Mouse (Mus musculus) heart, embryonic 10.5 days (tissue): Measurements from ENCODE around the gene Mx1. TPM values are rescaled to one million over a fixed set of nuclear protein-coding genes. Genes with fewer than 3 reads are reported as not detected.

Experiments
- DNase-seq: peaks from one replicate; pipeline ENCODE4 v3.0.0-alpha.2; 2017; ENCODE audit warnings: low spot score
- H3K27ac ChIP-seq: fragments of 300-500 bp; sonication (generic); 2 replicates; pipeline ENCODE4 v1.5.1; 2016; ENCODE audit warnings: mild to moderate bottlenecking
- H3K27me3 ChIP-seq: fragments of 300-500 bp; sonication (generic); 2 replicates; pipeline ENCODE4 v1.6.1; 2016; ENCODE audit warnings: mild to moderate bottlenecking; ENCODE audit not compliant: poor library complexity, insufficient read depth, severe bottlenecking
- H3K36me3 ChIP-seq: fragments of 300-500 bp; sonication (generic); 2 replicates; pipeline ENCODE4 v1.6.1; 2016; ENCODE audit warnings: mild to moderate bottlenecking, moderate library complexity
- H3K4me1 ChIP-seq: fragments of 300-500 bp; sonication (generic); 2 replicates; pipeline ENCODE4 v1.6.1; 2016; ENCODE audit warnings: mild to moderate bottlenecking
- H3K4me3 ChIP-seq: fragments of 300-500 bp; sonication (generic); 2 replicates; pipeline ENCODE4 v1.5.1; 2016; ENCODE audit warnings: mild to moderate bottlenecking, moderate library complexity
- H3K9me3 ChIP-seq: fragments of 300-500 bp; sonication (generic); 2 replicates; pipeline ENCODE4 v1.6.1; 2016; ENCODE audit warnings: mild to moderate bottlenecking, moderate library complexity
- WGBS: fragments of 180-500 bp; shearing (Covaris S2); methylation state at CpG from one replicate; pipeline ENCODE4 v1.1.7; 2016; 5-methylcytosine and 5-hydroxymethylcytosine counted together
- polyA plus RNA-seq: library from polyadenylated mRNA; unstranded; fragments of >200 nt; fragmentation: Nextera tagmentation; extraction: Ambion mirVana; gene quantifications from 2 replicates; pipeline ENCODE4 v1.2.1, GENCODE M21; 2016

Mx1 gene
- not detected in 2 replicates for polyA plus RNA-seq

DNA sequence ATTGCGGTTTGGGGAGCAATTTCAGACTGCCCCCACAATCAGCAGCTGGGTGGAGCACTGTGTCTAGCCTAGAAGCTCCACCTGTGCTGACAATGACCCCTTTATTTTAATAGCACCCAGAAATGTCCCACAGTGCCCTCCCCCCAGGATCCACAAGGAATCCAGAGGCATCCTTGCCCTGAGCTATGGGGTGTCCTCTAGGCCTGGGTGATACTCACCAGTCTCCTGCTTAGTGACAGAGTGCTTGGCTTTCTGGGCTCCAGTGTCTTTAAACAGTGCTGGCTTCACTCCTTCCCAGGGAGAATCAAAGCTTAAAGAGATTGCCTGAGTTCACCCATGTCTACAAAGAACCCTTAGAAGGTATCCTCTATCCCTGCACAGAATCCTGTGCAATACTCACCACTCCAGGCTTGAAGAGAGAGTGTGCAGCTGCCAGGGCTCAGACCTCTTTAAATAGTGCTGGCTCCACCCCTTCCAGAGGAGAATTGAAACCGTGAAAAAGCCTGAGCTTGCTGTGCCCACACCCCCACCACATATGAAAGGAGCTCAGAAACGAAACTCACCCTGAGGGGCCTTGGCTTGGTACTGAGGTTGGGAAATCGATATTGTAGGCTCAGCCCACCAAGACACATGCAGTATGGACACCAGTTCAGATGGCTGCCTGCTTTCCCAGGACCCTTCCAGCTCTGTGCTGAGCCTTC is at the start of gene Mx1:
Mx1 (minus strand) TSS at position 427 of the 701 bp plus-strand sequence.
- DNase-seq = no peak
- Histone ChIP-seq H3K27ac (no peak within 1 kb of the TSS), H3K4me1 (no peaks in the 10 kb centered on the region; the same call in 1 of the 2 replicates), H3K36me3 (no peaks in the 10 kb centered on the region), H3K4me3 (no peak within 1 kb of the TSS), H3K27me3 (no peaks in the 10 kb centered on the region), H3K9me3 (no peaks in the 10 kb centered on the region)
- 47% methylated on average over 4 of the region's 4 CpGs for WGBS

DNA sequence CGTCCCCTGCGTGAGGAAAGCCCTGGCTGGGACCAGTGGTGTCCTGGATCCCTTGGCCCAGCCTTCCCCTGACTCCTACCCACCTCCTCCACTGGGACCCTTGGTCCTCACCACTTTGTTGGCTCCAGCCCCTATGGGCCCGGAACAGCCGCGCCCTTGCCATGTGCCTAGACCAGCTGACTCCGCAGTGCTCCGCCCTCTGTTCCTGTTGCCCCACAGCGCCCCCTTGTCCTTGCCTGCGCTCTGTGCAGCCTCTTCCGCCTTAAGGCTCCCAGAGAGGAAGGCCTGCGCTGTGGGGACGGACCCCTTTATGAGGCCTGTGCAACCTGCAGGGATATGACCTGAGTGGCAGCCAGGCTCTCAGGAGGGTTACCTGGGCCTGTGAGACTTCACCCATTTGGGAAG is 49.6 kb upstream of the Mx1 start:
- 86% methylated on average over 12 of the region's 12 CpGs for WGBS

GRCm38 (mm10) chr16:97511495-97511894 is 48.8 kb upstream of the Mx1 start:
- Histone ChIP-seq H3K27me3 (no peaks in the 10 kb centered on the region), H3K4me3 (no peak overlapping the region), H3K36me3 (no peaks in the 10 kb centered on the region), H3K9me3 (no peaks in the 10 kb centered on the region), H3K4me1 (0 out of 2 replicates have a peak, but pooled peaks cover 8% of the 10 kb centered on the region), H3K27ac (no peak overlapping the region)
- DNase-seq = no peak

More for the DNA sequence above, 49.6 kb upstream of the Mx1 start:
- Histone ChIP-seq H3K36me3 (no peaks in the 10 kb centered on the region), H3K9me3 (no peaks in the 10 kb centered on the region), H3K27me3 (no peaks in the 10 kb centered on the region), H3K4me3 (no peak overlapping the region), H3K4me1 (0 out of 2 replicates have a peak, but pooled peaks cover 3% of the 10 kb centered on the region), H3K27ac (no peak overlapping the region)
- DNase-seq = no peak

DNA sequence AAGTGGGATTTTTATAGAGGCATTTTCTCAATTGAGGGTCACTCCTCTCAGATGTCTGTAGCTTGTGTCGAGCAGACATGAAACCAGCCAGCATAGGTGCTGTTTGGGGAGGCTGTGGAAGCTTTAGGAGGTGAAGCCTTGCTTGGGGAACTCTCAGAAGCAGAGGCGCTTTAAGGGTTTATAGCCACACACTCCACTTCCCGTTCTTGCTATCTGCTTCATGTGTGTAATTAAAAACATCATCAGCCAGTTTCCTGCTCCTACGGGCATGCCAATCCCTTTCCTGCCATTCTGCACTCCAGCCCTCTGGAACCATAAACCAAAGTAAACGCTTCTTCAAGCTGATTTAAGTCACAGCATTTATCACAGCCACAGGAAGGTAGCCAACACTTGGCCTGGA is 48.1 kb upstream of the Mx1 start:
- Histone ChIP-seq H3K9me3 (no peaks in the 10 kb centered on the region), H3K27me3 (no peaks in the 10 kb centered on the region), H3K4me3 (no peak overlapping the region), H3K4me1 (0 out of 2 replicates have a peak, but pooled peaks cover 8% of the 10 kb centered on the region), H3K27ac (no peak overlapping the region), H3K36me3 (no peaks in the 10 kb centered on the region)
- WGBS = 54% methylated on average over 5 of the region's 5 CpGs
- DNase-seq = no peak

DNA sequence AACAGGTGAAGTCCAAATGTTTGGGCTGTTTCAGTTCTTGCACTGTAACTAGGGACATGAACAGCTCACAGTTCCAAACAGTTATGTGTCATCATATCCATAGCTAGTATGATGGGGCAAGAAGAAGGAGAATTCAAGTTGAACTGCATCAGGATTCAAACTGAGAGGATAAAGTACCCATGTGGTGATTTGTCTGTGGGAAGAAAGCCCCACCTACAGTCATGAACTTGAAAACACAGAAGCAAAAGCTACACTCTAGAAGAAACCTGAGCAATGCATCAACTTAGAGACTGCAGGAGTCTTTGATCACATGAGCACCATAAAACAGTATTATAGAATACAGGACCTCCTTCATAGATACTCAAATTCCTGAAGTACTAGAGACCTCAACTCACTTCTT is 45.1 kb upstream of the Mx1 start:
- DNase-seq = no peak
- 0 out of 2 replicates have a peak, but pooled peaks cover 5% of the 10 kb centered on the region for H3K4me1 ChIP-seq
- H3K27me3 ChIP-seq = no peaks in the 10 kb centered on the region
- H3K36me3 ChIP-seq = no peaks in the 10 kb centered on the region
- no peaks in the 10 kb centered on the region for H3K9me3 ChIP-seq
- H3K4me3 ChIP-seq = no peak overlapping the region
- H3K27ac ChIP-seq = no peak overlapping the region

GRCm38 (mm10) chr16:97504793-97505192 is 42.1 kb upstream of the Mx1 start:
- no peak overlapping the region for H3K4me3 ChIP-seq
- H3K4me1 ChIP-seq = 0 out of 2 replicates have a peak, but pooled peaks cover 5% of the 10 kb centered on the region
- no peak overlapping the region for H3K27ac ChIP-seq
- WGBS = 79% methylated on average over 3 of the region's 3 CpGs
- no peak for DNase-seq
- H3K36me3 ChIP-seq = no peaks in the 10 kb centered on the region
- no peaks in the 10 kb centered on the region for H3K9me3 ChIP-seq
- H3K27me3 ChIP-seq = no peaks in the 10 kb centered on the region

- Histone ChIP-seq H3K36me3 (no peaks in the 10 kb centered on the region), H3K4me1 (0 out of 2 replicates have a peak, but pooled peaks cover 5% of the 10 kb centered on the region), H3K4me3 (no peak overlapping the region), H3K9me3 (no peaks in the 10 kb centered on the region), H3K27me3 (no peaks in the 10 kb centered on the region), H3K27ac (no peak overlapping the region)
- no peak for DNase-seq
- WGBS = 80% methylated on average over 3 of the region's 3 CpGs
These were observed 41.1 kb upstream of the Mx1 start for GRCm38 (mm10) chr16:97503849-97504248.

- WGBS = 80% methylated on average over 7 of the region's 7 CpGs
- no peaks in the 10 kb centered on the region for H3K36me3 ChIP-seq
- H3K4me3 ChIP-seq = no peak overlapping the region
- no peaks in the 10 kb centered on the region for H3K9me3 ChIP-seq
- DNase-seq = no peak
- H3K27me3 ChIP-seq = no peaks in the 10 kb centered on the region
- H3K4me1 ChIP-seq = no peaks in the 10 kb centered on the region
- H3K27ac ChIP-seq = no peak overlapping the region
These were observed 38.2 kb upstream of the Mx1 start for GRCm38 (mm10) chr16:97500901-97501300.

DNA sequence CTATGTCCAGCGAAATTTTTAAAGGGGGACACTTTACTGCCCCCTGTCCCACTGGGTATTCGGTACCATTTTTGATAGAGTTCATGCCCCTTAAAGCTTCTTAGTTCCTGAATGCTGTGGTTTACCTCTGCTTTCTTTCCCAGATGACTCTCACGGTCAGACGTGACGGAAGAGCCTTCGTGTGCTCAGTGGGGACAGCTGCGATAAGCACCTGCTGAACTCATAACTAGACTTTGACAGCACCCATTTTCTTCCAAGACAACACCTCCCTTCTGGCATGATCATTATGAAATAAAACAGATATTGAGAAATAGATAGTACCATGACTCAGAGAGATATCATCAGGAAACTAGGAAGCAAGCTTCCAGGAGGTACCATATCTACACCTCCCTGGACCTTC is 36.7 kb upstream of the Mx1 start:
- Histone ChIP-seq H3K27me3 (no peaks in the 10 kb centered on the region), H3K4me3 (no peak overlapping the region), H3K27ac (no peak overlapping the region), H3K9me3 (no peaks in the 10 kb centered on the region), H3K36me3 (no peaks in the 10 kb centered on the region), H3K4me1 (no peaks in the 10 kb centered on the region)
- WGBS = 85% methylated on average over 7 of the region's 7 CpGs
- DNase-seq = no peak

- Histone ChIP-seq H3K4me1 (no peaks in the 10 kb centered on the region), H3K4me3 (no peak overlapping the region), H3K27me3 (no peaks in the 10 kb centered on the region), H3K27ac (no peak overlapping the region), H3K9me3 (no peaks in the 10 kb centered on the region), H3K36me3 (no peaks in the 10 kb centered on the region)
- no peak for DNase-seq
- 75% methylated on average over 3 of the region's 3 CpGs for WGBS
These were observed 35.4 kb upstream of the Mx1 start for GRCm38 (mm10) chr16:97498139-97498538.

- no peaks in the 10 kb centered on the region for H3K9me3 ChIP-seq
- H3K27ac ChIP-seq = no peak overlapping the region
- 47% methylated on average over 5 of the region's 5 CpGs for WGBS
- H3K27me3 ChIP-seq = no peaks in the 10 kb centered on the region
- no peaks in the 10 kb centered on the region for H3K36me3 ChIP-seq
- no peak for DNase-seq
- no peak overlapping the region for H3K4me3 ChIP-seq
- H3K4me1 ChIP-seq = no peaks in the 10 kb centered on the region
These were observed 35.0 kb upstream of the Mx1 start for GRCm38 (mm10) chr16:97497682-97498081.

DNA sequence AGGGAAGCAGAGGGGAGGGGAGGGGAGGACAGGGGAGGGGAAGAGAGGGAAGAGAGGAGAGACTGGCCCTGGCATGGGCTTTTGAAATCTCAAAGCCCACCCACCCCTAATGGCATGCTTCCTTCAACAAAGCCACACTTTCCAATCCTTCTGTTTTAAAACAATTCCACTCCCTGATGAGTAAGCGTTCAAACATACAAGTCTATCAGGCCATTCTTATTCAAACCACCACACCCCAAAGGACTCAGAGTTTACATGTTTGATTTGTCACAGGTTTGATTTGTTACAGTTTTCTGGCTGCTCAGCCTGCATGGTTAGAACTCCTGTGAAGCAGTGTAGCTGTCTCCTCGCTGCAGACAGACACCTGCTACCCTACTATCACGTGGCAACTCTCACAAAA is 33.3 kb upstream of the Mx1 start:
- DNase-seq = no peak
- H3K27me3 ChIP-seq = no peaks in the 10 kb centered on the region
- 65% methylated on average over 3 of the region's 3 CpGs for WGBS
- no peaks in the 10 kb centered on the region for H3K9me3 ChIP-seq
- no peak overlapping the region for H3K4me3 ChIP-seq
- H3K36me3 ChIP-seq = no peaks in the 10 kb centered on the region
- no peak overlapping the region for H3K27ac ChIP-seq
- no peaks in the 10 kb centered on the region for H3K4me1 ChIP-seq

DNA sequence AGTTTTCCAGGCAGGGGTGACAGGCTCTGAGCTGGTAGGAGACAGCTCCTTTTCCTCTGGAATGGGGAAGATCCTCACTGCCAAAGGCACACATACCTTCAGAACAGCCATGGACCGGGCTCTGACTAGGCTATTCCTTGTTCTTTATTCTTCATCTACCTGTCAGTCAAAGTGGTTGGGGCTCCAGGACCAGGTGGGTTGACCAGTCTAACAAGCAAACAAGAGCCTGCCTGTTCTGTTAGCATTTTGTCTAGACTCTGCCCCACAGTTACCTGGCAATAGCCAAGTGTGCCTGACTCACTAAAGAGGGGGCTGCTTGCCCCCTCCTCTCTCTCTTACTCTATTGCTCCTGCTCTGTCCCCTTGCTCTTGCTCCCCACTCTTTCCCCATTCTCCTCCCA is 29.7 kb upstream of the Mx1 start:
- WGBS = 63% methylated on average over 1 of the region's 1 CpGs
- H3K36me3 ChIP-seq = no peaks in the 10 kb centered on the region
- H3K27ac ChIP-seq = no peak overlapping the region
- no peak overlapping the region for H3K4me3 ChIP-seq
- H3K27me3 ChIP-seq = no peaks in the 10 kb centered on the region
- H3K9me3 ChIP-seq = no peaks in the 10 kb centered on the region
- H3K4me1 ChIP-seq = no peaks in the 10 kb centered on the region
- no peak for DNase-seq

DNA sequence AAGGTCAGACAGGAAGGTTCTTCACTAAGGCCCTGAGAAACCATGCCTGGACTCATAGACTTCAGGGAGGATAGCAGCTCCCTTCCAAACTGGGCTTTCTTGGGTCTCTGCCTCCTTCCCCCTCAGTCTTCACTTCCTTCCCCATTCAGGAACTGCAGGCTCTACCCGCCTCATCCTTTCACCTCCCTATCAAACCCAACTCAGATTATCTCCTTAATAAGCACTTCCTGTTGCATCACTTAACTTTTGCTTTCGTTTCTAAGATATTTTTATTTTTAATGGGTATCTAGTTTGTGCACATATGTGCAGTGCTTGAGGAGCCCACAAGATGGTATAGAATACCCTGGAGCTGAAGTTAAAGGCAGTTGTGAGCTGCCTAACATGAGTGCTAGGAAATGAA is 15.9 kb upstream of the Mx1 start:
- Histone ChIP-seq H3K27me3 (no peaks in the 10 kb centered on the region), H3K4me3 (no peak overlapping the region), H3K27ac (no peak overlapping the region), H3K36me3 (no peaks in the 10 kb centered on the region), H3K9me3 (no peaks in the 10 kb centered on the region), H3K4me1 (no peaks in the 10 kb centered on the region)
- no peak for DNase-seq
- WGBS = 52% methylated on average over 2 of the region's 2 CpGs
